Mouse (Mus musculus): ENCODE data around the gene Kif1a.
A peak's percentile ranks its signal among the peaks of the same experiment; 100 is the strongest.

Kif1a gene

GRCm38 (mm10) chr1:93098956-93099355 lies 2.8 kb downstream of the Kif1a start:
- no peak for DNase-seq (ENCODE audit: low read depth, low spot score)

DNA sequence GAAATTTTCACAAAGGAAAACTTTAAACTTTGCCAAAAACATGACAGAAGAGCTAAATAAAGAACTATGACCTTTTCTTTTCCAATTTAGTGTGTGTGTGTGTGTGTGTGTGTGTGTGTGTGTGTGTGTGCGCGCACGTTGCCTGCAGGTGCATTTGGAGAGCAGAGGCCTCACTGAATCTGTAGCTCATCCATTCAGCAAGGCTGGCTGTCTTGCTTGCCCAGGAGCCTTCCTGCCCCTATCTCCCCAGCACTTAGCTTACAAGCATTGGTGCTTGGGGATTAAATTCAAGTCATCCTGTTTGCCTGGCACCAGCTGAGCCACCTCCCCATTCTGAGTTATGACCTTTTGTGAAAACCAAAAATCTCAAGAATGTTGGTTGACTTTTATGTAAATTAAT lies 9.2 kb downstream of the Kif1a start:
- no peak for DNase-seq (ENCODE audit: low read depth, low spot score)

- DNase-seq (ENCODE audit: low read depth, low spot score), result no peak
Measured at GRCm38 (mm10) chr1:93085136-93085535, 16.6 kb downstream of the Kif1a start.

- no peak for DNase-seq (ENCODE audit: low read depth, low spot score)
Measured at GRCm38 (mm10) chr1:93083420-93084285, 18.1 kb downstream of the Kif1a start.

DNA sequence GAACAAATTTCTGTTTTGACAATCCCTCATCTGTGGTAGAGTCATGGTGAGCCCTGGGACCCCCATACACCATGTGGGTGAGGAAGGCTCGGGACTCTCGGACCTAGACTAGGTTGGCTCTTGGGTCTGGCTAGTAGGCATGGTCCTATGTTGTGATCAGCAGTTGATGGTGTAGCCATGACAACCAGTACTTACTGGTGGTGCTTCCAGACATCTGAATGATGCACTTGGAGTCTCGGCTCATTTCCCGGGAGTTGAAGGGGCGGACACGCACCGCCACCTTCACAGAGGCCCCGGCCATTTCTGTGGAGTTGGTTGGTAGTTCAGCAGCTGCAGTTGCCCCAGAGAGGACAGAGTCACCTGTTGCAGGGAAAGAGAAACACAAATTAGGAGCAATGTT lies 19.6 kb downstream of the Kif1a start:
- no peak for DNase-seq (ENCODE audit: low read depth, low spot score)

DNA sequence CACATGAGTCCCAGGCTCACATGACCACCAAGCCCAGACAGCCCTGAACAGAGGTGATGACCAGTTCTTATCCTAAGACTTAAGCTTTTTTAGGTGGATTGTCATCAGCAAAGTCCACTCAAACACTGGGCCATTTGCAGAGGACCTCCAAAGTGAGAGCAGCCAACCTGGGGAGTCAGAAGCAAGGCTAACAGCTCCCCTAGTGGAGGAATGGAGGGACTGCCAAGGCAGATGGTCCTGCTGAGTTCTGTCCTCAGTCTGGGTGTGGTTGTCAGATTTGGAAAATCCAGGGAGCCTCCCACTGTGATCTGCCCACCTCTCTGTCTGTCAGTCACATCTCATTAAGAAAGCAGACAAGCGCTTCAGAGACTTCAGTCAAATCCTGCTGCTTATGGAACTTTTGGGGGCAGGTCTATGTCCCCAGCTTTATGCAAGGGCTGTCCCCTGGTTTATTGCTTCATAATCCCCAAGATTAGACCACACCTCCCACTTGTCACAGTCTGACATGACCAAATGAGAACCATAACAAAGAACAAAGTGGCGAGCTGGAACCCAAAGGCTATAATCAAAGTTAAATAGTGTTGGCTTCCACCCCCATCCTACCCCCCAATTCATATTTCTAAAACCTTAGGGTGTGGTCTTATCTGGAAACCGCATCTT lies 20.7 kb downstream of the Kif1a start:
- DNase-seq (ENCODE audit: low read depth, low spot score), result peak; percentile 27

DNA sequence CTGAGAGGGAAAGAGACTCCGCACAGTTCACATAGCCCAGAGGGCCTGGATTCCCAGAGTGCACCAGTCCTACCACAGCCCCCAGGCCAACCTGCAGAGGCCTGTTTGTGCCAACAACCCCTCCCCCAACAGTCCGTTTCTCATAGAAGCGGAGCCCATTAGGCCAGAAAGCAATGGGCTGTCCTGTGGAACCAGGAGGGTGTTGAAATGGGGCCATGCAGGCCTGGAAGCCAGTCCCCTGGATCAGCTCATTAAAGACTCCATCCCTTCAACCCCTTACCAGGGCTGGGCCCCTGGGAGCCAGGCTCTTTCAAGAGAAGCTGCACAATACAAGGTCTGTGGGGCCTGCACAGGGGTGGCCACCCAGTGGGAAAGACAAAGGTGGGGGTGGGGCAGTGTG lies 22.1 kb downstream of the Kif1a start:
- DNase-seq (ENCODE audit: low read depth, low spot score), result peak; percentile 32

DNA sequence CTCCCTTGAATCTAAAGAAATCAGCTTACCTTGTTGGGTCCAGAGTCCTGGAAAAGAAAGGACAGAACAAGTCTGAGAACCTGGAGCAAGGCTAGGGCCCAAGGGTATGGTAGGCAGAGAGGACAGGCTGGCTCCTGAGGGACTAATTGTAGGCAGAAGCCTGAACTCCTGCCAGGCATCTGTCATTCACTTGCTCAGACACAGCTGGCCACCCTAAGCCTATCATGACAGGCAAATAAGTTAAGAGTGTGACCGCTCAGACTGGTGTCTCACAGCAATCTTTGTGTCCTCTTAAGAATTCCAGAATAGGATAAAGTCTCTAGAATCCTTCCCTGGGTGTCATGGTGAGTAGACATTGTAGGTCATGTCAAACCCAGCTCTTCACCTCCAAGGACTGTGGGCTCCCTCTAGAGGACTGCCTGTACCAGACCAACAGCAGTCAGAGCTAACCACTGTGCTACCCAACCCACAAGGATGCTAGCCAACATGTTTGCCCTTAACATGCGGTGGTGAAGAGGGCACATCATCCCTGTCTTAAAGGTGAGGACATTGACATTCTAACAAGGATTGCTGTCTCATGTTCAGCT lies 29.4 kb downstream of the Kif1a start:
- no peak for DNase-seq (ENCODE audit: low read depth, low spot score)

DNA sequence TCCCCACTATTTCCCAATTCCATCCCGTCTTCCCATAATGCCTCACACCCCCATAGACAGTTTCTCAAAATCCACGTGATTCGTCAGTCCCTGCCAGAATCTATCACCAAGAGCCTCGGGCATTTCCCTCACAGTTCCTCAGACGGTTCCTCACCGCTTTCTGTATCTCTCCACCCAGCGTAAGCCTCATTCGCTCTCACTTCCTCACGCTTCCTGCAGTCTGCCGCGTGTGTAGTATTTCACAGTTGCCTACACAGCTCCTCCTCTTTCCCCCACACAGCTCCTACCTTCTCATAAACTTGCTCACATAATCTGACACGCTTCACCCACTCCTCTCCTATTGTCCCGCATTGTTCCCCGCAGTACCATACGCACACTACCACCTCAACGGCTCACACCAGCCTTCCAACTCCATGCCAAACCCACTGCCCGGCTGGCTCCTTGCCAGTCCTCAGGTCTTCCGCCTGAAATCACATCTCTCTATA lies 30.2 kb downstream of the Kif1a start:
- DNase-seq (ENCODE audit: low read depth, low spot score), result no peak

DNA sequence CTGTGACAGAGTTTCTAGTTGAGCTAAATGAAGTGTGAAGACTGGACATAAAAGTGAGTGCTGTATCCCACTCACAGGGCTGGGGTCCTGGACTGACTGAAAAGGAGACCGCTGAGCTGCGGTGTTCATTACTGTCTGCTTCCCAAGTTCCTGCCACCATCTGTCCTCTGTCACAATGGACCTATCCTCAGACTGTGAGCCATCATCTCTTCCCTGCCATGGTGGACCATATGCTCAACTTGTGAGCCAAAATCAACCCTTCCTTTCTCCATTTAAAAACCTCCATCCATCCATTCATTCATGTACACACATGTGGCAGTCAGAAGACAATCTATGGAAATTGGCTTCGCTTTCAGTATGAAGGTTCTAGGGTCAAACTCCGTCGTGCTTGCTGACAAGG lies 30.9 kb downstream of the Kif1a start:
- no peak for DNase-seq (ENCODE audit: low read depth, low spot score)

DNA sequence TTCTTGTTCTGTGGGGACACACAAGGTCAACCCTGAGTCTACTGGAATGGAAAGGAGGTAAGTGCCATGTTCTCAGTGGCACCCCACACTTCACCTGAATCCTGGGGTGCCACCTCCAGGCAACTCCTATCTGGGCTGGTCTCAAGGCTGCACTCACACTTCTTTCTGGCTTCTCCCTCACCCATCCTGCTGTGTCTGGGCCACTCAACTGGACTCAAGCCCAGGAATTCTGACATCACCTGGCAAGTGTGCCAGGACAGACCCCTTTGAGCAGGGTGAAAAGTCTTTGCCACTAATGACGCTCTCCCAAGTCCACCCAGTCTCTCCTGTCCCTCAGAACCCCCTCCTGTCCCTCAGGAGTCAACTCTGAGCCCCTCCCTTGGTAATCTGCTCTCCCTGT lies 33.2 kb downstream of the Kif1a start:
- no peak for DNase-seq (ENCODE audit: low read depth, low spot score)

- no peak for DNase-seq (ENCODE audit: low read depth, low spot score)
Measured at GRCm38 (mm10) chr1:93065654-93066053, 36.1 kb downstream of the Kif1a start.

DNA sequence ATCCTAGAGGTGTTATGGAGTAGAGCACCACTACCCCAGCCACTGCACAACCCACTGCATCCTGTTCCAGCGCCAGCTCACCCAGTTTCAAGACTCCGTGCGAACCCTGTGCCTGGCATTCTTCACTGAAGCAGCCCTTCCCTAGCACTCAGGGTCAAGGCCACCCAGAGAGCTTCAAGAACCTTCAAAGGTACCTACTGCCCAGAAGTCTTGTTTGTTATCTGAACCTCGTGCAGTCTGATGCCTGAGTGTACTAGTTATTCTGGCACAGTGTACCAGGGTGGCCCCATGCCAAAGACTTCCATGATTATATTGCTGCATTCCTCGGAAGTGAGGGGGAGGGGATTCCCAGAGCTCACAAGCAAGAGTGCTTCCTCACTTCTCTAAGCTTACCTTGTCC lies 38.1 kb downstream of the Kif1a start:
- DNase-seq (ENCODE audit: low read depth, low spot score), result peak; percentile 7

DNA sequence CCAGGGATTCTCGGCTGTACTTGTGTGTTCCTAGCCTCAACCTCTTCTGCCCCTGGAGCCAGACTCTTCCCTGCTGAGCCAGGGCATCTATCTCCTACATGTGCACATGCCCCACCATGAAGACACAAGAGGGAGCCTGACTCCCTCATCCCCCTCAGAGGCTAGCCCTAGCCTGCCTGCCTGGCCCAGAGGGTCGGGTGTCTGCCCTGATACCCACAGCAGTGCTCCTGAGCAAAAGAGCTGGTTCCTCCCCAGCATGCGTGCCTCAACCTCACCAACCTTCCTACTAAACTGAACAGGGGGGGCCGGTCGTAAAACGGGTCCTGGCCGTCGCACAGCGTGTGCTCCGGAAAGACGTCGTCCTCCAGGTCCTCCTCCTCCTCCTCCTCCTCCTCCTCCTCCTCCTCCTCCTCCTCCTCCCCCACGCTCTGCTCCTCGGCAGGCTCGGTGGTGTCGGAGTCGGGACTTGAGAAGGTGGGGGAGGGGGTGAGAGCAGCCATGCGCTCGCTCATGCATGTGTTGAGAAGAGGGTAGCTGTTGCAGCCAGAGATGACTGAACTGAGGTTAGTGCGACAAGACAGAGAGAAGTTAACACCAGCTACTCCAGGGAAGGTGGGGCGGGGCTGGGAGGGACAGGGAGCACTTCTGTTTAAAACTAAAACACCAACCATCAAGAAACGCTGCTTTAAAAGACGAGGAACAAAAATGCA lies 50.5 kb downstream of the Kif1a start:
- DNase-seq (ENCODE audit: low read depth, low spot score), result no peak

- no peak for DNase-seq (ENCODE audit: low read depth, low spot score)
Measured at GRCm38 (mm10) chr1:93050071-93050470, 51.7 kb downstream of the Kif1a start.

DNA sequence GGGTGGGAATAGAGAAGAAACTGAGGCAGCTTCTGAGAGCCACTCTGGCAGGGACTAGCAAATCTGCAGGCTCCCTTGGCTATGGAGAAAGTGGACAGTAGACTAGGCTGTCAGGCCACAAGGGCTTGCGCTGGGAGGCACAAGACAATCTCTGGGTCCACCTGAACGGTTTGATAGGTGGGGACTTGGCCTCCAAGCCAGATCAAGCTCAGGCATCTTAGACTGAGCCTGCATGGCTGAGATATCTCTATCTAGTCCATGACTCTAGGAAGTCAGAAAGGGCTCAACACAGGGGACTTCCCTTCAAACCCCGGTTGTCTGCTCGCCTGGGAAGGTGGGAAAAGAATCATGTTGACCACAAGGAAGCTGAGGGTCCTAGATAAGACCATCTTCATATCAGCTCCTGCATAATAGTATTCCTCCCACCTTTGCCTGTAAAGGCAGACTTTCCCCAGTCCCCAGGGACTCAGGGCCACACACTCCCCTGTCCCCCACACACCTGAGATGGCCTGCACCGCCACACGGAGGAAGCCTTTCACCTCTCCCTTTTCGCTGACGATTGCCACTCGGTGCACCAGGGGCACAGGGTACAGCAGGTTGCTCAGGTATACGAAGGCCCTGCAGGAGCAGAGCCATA lies 55.5 kb downstream of the Kif1a start:
- no peak for DNase-seq (ENCODE audit: low read depth, low spot score)

GRCm38 (mm10) chr1:93035981-93036380 lies 65.8 kb downstream of the Kif1a start:
- no peak for DNase-seq (ENCODE audit: low read depth, low spot score)

- no peak for DNase-seq (ENCODE audit: low read depth, low spot score)
Measured at GRCm38 (mm10) chr1:93033989-93034388, 67.8 kb downstream of the Kif1a start.

DNA sequence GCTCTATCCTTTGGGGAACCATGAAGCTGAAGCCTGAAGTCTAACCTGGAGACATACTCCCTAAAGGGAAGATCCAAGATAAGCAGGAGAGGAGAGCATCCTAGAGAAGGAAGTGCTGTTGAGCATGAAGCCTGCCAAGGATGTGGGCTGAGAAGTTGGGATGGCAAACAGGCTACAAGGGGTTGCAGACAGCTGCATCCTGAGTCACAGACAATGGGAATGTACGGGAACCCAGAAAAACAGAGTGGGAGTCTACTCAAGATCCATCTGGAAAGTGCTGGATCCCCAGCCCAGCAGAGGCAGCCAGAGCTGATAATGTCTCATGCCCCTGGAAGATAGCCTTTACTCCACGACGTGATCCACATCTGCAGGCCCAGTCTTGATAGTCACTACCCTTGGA lies 70.6 kb downstream of the Kif1a start:
- no peak for DNase-seq (ENCODE audit: low read depth, low spot score)

GRCm38 (mm10) chr1:93030060-93030459 lies 71.7 kb downstream of the Kif1a start:
- DNase-seq (ENCODE audit: low read depth, low spot score), result no peak

- DNase-seq (ENCODE audit: low read depth, low spot score), result no peak
Measured at GRCm38 (mm10) chr1:93029387-93029786, 72.4 kb downstream of the Kif1a start.

DNA sequence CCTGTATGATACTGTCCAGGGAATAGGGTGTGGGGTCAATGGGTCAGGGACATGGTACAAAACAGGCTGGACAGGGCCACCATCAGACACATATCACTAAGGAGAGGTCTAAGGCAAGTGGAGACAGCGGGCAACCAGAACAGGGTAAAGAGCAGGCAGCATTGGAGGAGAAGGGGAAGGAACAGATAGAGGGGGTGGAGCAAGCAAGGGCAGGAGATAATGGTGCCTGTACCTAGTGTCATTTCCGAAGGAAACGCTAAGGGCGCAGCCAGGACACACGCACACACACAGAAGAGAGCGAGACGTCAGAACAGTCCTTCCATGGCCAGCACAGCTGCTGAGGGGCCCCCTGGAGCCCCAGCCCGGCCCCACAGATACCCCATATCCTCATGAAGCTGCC lies 75.2 kb downstream of the Kif1a start:
- no peak for DNase-seq (ENCODE audit: low read depth, low spot score)
